Comparison of ENCODE assay signal across 10 mouse cellular contexts in genomic region chr12:110031326-110031725, GRCm38 (mm10).
DNase-seq lines count a peak whose midpoint lies in the region; ATAC-seq and TF ChIP-seq lines count a peak whose summit lies in the region.
"Had no signal": no experiment of that assay in that cellular context is flagged by ENCODE, and none has a peak within 500 bp of the region (broad histone marks: within the 10 kb centered on the region; RNA-seq: fewer than 3 reads in every experiment).

No protein-coding gene starts in this region.

- WGBS in liver, adult 2 months = 68% methylated on average over 6 of the region's 6 CpGs
- 54% methylated on average over 6 of the region's 6 CpGs for WGBS in liver, embryonic 11.5 days

- no peak overlapping the region for H3K4me3 ChIP-seq in liver, adult 2 months (ENCODE audit: insufficient read depth, low read depth, low read length)
- H3K4me3 ChIP-seq in liver, embryonic 11.5 days (ENCODE audit: low read depth, low read length) = no peak overlapping the region
- H3K4me3 ChIP-seq: embryonic facial prominence, embryonic 15.5 days; hindbrain, embryonic 15.5 days had no signal

- peak; percentile 67 for TF ChIP-seq CTCF in liver, adult 2 months (IDR thresholded peaks at IDR 0.05; ENCODE audit: low read depth, low read length)

- no peak for TF ChIP-seq POLR2A in liver, adult 2 months (IDR thresholded peaks at IDR 0.05; ENCODE audit: extremely low read depth, insufficient read depth, low read length)

- no peak overlapping the region for H3K4me2 ChIP-seq in liver, embryonic 11.5 days
- H3K4me2 ChIP-seq: embryonic facial prominence, embryonic 15.5 days; hindbrain, embryonic 15.5 days had no signal

- H3K9me3 ChIP-seq in liver, embryonic 11.5 days (ENCODE audit: control insufficient read depth, low read length) = no peaks in the 10 kb centered on the region
- H3K9me3 ChIP-seq: embryonic facial prominence, embryonic 15.5 days; hindbrain, embryonic 15.5 days had no signal

- no peak for ATAC-seq in liver, embryonic 11.5 days (replicated peaks; ENCODE audit: low FRiP score)
- no peak for ATAC-seq in erythroblast, adult 5-6 weeks (replicated peaks; ENCODE audit: low FRiP score, poor library complexity, severe bottlenecking)

- H3K79me2 ChIP-seq in liver, adult 2 months (ENCODE audit: control insufficient read depth, insufficient read depth, low read length) = no peaks in the 10 kb centered on the region

- H3K9ac ChIP-seq in liver, adult 2 months (ENCODE audit: low read depth, low read length) = no peak overlapping the region
- no peak overlapping the region for H3K9ac ChIP-seq in liver, embryonic 11.5 days (ENCODE audit: low read depth, low read length)
- H3K9ac ChIP-seq: embryonic facial prominence, embryonic 15.5 days; hindbrain, embryonic 15.5 days had no signal

- H3K36me3 ChIP-seq in liver, adult 2 months (ENCODE audit: control insufficient read depth, insufficient read depth, low read length) = no peaks in the 10 kb centered on the region
- no peaks in the 10 kb centered on the region for H3K36me3 ChIP-seq in liver, embryonic 11.5 days (ENCODE audit: control insufficient read depth, insufficient read depth, low read length)
- H3K36me3 ChIP-seq: embryonic facial prominence, embryonic 15.5 days; hindbrain, embryonic 15.5 days had no signal

- peak; percentile 38 to 73 for DNase-seq in adrenal gland, adult (ENCODE audit: inconsistent age in 2 of 2, low spot score in 1 of 2)
- DNase-seq in adrenal gland, adult 2 months = no peak
- peak; percentile 49 for DNase-seq in liver, adult 2 months (ENCODE audit: extremely low read depth, low read depth, low spot score)
- no peak for DNase-seq in liver, embryonic 11.5 days (ENCODE audit: low spot score)
- DNase-seq in adrenal gland, postnatal 14 days = peak; percentile 65
- DNase-seq in lung, postnatal 14 days = peak; percentile 44
- DNase-seq in ovary, postnatal 14 days (ENCODE audit: low spot score) = no peak

- no peak overlapping the region for H3K27ac ChIP-seq in liver, adult 2 months (replicated peaks; ENCODE audit: insufficient read depth, low read depth, low read length)
- no peak overlapping the region for H3K27ac ChIP-seq in liver, embryonic 11.5 days (ENCODE audit: low read depth, low read length)
- H3K27ac ChIP-seq: embryonic facial prominence, embryonic 15.5 days; hindbrain, embryonic 15.5 days had no signal

- no peaks in the 10 kb centered on the region for H3K4me1 ChIP-seq in liver, adult 2 months (ENCODE audit: control insufficient read depth, insufficient read depth, low read length)
- H3K4me1 ChIP-seq in liver, embryonic 11.5 days (replicated peaks; ENCODE audit: control insufficient read depth, insufficient read depth, low read length) = 0 out of 2 replicates have a peak, but pooled peaks cover 2% of the 10 kb centered on the region
- H3K4me1 ChIP-seq: embryonic facial prominence, embryonic 15.5 days had no signal

- no peaks in the 10 kb centered on the region for H3K27me3 ChIP-seq in liver, adult 2 months (ENCODE audit: control insufficient read depth, insufficient read depth, low read length)
- H3K27me3 ChIP-seq in liver, embryonic 11.5 days (replicated peaks; ENCODE audit: control insufficient read depth, insufficient read depth, low read length) = no peaks in the 10 kb centered on the region
- H3K27me3 ChIP-seq: hindbrain, embryonic 15.5 days had no signal

Comparison
In these comparisons a context has a peak if more than half of its experiments do, and no peak if none do; other contexts are left out.
1. DNase-seq: peak in adrenal gland, adult (2 of 2), liver, adult 2 months (single experiment), adrenal gland, postnatal 14 days (single experiment) and lung, postnatal 14 days (single experiment); none in adrenal gland, adult 2 months (single experiment), liver, embryonic 11.5 days (single experiment) and ovary, postnatal 14 days (single experiment).